Mouse (Mus musculus) gastrocnemius, adult 18-20 months (tissue): Measurements from ENCODE around the gene Klhdc8b. TPM values are rescaled to one million over a fixed set of nuclear protein-coding genes. Genes with fewer than 3 reads are reported as not detected.

ENCODE experiments used
- DNase-seq: peaks from one replicate; pipeline ENCODE4 v3.0.0; 2021; ENCODE audit warnings: low spot score
- total RNA-seq, 2 experiments: library from RNA; stranded (reverse); gene quantifications; 2 replicates each; pipeline ENCODE4 v1.2.3; 2021

The Klhdc8b gene
- total RNA-seq, 2 experiments from 2014 or later = 1.8 to 2.2 TPM

DNA sequence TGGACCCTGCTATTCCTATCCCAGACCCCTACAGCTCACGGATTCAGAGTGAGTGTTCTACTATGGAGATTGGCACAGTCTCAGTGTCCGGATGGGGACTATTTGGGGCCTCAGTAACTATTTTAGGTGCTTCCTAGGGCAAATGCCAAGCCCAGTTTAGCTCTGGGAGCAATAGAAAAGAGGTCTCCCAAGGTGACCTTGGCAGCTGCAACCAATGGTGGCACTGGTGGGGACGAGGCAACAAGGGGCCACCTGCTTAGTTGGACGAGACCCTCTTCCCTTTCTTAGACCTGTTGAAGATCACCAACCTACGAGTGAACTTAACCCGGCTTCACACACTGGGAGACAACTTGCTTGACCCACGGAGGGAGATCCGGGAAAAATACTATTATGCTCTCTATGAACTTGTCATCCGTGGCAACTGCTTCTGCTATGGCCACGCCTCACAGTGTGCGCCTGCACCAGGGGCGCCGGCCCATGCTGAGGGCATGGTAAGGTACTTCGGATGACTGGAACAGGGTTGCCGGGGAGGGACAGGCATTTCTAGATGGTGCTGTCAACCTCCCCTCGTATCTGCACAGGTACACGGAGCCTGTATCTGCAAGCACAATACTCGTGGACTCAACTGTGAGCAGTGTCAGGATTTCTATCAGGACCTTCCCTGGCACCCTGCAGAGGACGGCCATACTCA lies 20.3 kb upstream of the Klhdc8b start:
- DNase-seq = peak; percentile 39

DNA sequence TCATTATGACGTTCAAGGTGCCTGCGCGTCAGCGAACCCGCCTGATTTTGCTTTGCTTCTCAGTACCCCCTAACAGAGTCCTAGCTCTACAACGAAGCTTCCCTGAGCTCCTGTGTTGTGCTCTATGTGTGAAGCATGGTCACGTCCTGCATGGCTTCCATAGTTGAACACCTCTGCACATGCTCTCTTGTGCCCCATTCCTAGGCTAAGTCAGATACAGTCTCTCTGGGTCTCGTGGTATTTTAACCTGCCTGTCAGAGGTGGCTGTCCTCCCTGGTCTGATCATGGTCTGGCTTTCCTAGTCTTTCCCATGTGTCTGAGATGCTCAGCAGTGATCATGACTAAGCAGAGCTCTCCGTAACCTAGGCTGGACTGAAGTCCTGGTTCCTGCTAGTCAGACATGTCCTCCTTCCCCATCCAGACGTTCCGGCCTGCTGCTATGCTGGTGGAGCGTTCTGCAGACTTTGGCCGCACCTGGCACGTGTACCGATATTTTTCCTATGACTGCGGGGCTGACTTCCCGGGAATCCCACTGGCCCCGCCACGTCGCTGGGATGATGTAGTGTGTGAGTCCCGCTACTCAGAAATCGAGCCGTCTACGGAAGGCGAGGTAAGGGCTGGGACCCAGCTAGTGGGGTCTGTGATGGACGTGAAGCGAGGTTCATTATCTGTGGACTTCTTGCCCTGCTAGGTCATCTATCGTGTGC lies 19.6 kb upstream of the Klhdc8b start:
- DNase-seq = no peak

DNA sequence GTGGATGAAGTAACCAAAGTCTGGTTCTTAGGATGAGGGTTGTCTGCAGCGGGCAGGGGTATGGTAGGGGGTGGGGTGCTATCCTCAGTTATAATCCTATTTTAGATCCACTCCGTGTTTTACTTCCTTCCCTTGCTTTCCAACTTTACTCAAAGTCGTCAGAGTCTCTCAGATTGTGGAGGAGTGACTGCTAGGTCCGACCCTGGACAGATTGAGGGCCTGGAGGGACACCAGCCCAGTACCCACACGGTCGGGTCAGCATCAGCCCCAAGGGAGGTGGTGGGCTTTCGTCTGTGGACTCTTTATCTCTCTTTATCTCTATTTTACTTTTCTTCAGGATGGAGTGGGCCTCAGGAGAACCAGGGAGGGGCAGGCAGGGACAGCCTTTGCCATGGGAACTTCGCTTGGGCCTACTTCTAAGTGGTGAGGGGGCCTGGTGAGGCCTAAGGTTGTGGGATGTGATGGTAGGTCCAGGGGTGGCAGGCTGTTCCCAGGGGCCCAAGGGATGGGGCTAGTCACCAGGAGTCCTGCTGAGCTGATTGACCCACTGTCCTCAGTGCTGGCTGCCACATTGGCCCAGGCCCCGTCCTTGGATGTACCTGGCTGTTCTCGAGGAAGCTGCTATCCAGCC lies 18.5 kb upstream of the Klhdc8b start, which contains the start of gene Lamb2:
TSS of gene Lamb2 (plus strand) at position 16 of the 631 bp plus-strand sequence.
- DNase-seq = peak; percentile 77

GRCm38 (mm10) chr9:108479241-108479640 lies 17.9 kb upstream of the Klhdc8b start:
- no peak for DNase-seq

- peak; percentile 90 for DNase-seq
These were observed 17.3 kb upstream of the Klhdc8b start for GRCm38 (mm10) chr9:108478638-108479156.

DNA sequence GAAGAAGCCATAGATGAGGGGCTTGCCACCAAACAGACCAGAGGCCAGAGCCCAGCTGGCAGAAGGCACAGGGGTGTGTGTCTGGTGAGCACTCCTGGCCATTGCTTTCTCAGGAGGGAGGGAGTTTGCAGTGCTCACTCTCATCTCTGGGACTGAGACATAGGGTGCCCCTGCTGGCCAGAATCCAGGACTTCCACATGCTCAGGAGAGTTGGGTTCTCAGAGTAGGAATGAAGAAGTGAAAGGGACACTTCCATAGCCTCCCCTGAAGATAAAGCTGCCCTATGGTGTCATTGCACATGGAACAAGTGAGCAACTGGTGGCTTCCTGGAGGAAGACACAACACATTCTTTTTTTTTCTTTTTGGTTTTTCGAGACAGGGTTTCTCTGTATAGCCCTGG lies 13.1 kb upstream of the Klhdc8b start:
- DNase-seq = no peak

- DNase-seq = no peak
These were observed 8.5 kb upstream of the Klhdc8b start for GRCm38 (mm10) chr9:108469845-108470244.

- DNase-seq = no peak
These were observed 8.0 kb upstream of the Klhdc8b start for GRCm38 (mm10) chr9:108469430-108469829.

- no peak for DNase-seq
These were observed 4.8 kb upstream of the Klhdc8b start for GRCm38 (mm10) chr9:108466219-108466618.

- no peak for DNase-seq
These were observed 2.3 kb upstream of the Klhdc8b start for GRCm38 (mm10) chr9:108463713-108464112.

GRCm38 (mm10) chr9:108462192-108462591 lies 811 bp upstream of the Klhdc8b start:
- DNase-seq = no peak

DNA sequence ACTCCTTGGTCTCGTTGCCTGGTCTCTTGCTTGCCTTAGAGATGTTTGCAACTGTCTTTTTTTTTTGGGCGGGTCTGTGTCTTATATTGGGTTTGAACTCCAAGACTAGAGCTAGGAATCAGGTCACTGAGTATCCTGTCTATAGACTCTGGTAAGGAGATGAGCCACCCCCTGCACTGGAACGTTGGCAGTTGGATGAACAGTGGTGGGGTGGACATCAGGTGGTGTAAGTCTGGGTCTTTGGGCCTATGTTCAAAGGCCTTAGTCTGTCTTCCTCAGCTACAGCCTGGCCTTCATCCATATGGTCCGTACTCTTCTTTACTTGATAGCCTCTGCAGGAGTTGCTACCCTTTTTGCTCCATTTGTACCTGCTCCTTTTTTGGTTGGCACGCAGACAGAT lies 294 bp upstream of the Klhdc8b start:
- DNase-seq = no peak

GRCm38 (mm10) chr9:108460319-108461178 lies 832 bp downstream of the Klhdc8b start, which contains the start of gene Ccdc71:
Gene Ccdc71, plus strand, starts transcription at chr9:108460527.
- peak; percentile 89 for DNase-seq

GRCm38 (mm10) chr9:108459939-108460318 lies 1.5 kb downstream of the Klhdc8b start:
- DNase-seq = no peak

- no peak for DNase-seq
These were observed 4.4 kb downstream of the Klhdc8b start for GRCm38 (mm10) chr9:108456953-108457352.

GRCm38 (mm10) chr9:108455747-108456571 lies 5.4 kb downstream of the Klhdc8b start:
- DNase-seq = no peak

DNA sequence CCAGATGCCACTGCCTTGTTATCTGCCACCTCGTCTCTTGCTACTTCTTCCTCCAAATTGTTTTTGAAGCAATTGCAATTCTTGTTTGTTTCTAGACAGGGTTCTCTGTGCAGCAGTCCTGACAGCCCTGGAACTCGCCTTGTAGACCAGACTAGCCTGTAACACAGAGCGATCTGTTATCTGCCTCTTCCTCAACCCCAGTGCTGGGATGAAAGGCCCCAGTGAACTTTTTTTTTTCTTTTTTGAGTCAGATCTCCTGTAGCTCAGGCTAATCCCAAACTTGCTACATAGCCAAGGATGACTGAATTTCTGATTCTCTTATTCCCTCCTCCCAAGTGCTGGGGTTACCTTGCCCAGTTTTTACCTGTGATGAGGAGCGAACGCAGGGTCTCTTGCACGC lies 7.0 kb downstream of the Klhdc8b start:
- DNase-seq = no peak

GRCm38 (mm10) chr9:108453458-108453857 lies 7.9 kb downstream of the Klhdc8b start:
- no peak for DNase-seq

DNA sequence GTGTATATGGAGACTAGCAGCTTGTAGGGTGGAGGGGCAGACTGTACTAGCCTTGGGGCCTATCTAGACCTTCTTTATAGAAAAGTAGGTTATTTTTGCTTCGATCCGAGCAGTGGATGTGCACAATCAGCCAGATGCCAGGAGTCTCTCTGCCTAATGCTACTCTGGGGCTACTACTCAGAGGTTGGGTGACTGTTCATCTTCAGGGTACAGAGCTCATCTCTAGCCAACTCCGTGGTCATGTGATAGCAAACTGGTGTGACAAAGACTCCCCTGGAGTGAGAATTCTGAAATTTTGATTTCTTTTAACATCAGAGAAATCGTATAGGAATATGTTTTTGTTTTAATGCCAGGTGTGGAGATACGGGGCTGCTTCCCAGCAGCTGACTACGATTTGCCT lies 8.5 kb downstream of the Klhdc8b start:
- no peak for DNase-seq

- peak; percentile 87 for DNase-seq
These were observed 9.0 kb downstream of the Klhdc8b start for GRCm38 (mm10) chr9:108452291-108452906.
